Mouse (Mus musculus): ENCODE data around the gene Aoc3. TPM values are rescaled to one million over a fixed set of nuclear protein-coding genes. Genes with fewer than 3 reads are reported as not detected.

The Aoc3 gene
- 0.04 TPM in 1 of 2 replicates, not detected in the other for polyA plus RNA-seq (2014; fragmentation: Nextera tagmentation; extraction: Ambion mirVana)

GRCm38 (mm10) chr11:101330371-101330924 is at the start of gene Aoc3:
Aoc3 (plus strand) TSS chr11:101330605.
- Histone ChIP-seq H3K4me1 (ENCODE audit: control insufficient read depth, insufficient read depth, low read length) (0 out of 2 replicates have a peak, but pooled peaks cover 2% of the 10 kb centered on the region), H3K36me3 (replicated peaks; ENCODE audit: control insufficient read depth, insufficient read depth, low read depth, low read length) (peaks cover 4% of the 10 kb centered on the region), H3K9me3 (replicated peaks; ENCODE audit: control insufficient read depth, low read length) (no peaks in the 10 kb centered on the region), H3K9ac (replicated peaks; ENCODE audit: low read length) (no peak within 1 kb of the TSS), H3K27ac (replicated peaks; ENCODE audit: low read depth, low read length) (no peak within 1 kb of the TSS), H3K4me3 (ENCODE audit: low read depth, low read length) (no peak within 1 kb of the TSS), H3K27me3 (ENCODE audit: control insufficient read depth, insufficient read depth, low read length) (no peaks in the 10 kb centered on the region), H3K4me2 (ENCODE audit: low read depth, low read length) (no peak within 1 kb of the TSS)
- ATAC-seq (replicated peaks; ENCODE audit: insufficient number of reproducible peaks, low FRiP score, low TSS enrichment, low read depth) (no peak), DNase-seq (ENCODE audit: low spot score) (no peak)
- 74% methylated on average over 7 of the region's 7 CpGs for WGBS

DNA sequence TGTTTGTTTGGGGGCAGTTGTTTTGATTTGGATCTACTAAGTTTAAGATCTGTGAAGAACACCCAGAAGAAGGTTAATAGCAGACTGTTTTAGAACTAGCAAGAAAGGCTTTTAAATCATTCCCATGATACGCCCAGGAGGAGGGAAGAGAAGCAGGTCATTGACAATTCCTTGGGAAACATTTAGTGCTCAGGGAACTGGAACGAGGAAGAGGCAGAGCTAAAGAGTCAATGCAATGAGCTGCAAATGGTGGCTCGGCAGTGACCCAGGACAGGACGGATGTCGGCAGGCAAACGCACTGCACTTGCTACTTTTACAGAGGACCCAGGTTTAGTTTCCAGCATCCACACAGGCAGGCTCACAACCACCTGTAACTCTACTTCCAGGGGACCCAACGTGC is 49.6 kb upstream of the Aoc3 start:
- Histone ChIP-seq H3K36me3 (replicated peaks; ENCODE audit: control insufficient read depth, insufficient read depth, low read depth, low read length) (no peaks in the 10 kb centered on the region), H3K4me2 (ENCODE audit: low read depth, low read length) (no peak overlapping the region), H3K4me3 (ENCODE audit: low read depth, low read length) (no peak overlapping the region), H3K4me1 (ENCODE audit: control insufficient read depth, insufficient read depth, low read length) (peaks cover 4% of the 10 kb centered on the region; the same call in 1 of the 2 replicates), H3K27ac (replicated peaks; ENCODE audit: low read depth, low read length) (no peak overlapping the region), H3K9ac (replicated peaks; ENCODE audit: low read length) (no peak overlapping the region), H3K9me3 (replicated peaks; ENCODE audit: control insufficient read depth, low read length) (no peaks in the 10 kb centered on the region), H3K27me3 (ENCODE audit: control insufficient read depth, insufficient read depth, low read length) (no peaks in the 10 kb centered on the region)
- 46% methylated on average over 7 of the region's 7 CpGs for WGBS
- no peak for ATAC-seq (replicated peaks; ENCODE audit: insufficient number of reproducible peaks, low FRiP score, low TSS enrichment, low read depth)
- no peak for DNase-seq (ENCODE audit: low spot score)

GRCm38 (mm10) chr11:101282896-101283295 is 47.5 kb upstream of the Aoc3 start:
- no peaks in the 10 kb centered on the region for H3K9me3 ChIP-seq (replicated peaks; ENCODE audit: control insufficient read depth, low read length)
- ATAC-seq (replicated peaks; ENCODE audit: insufficient number of reproducible peaks, low FRiP score, low TSS enrichment, low read depth) (no peak), DNase-seq (ENCODE audit: low spot score) (no peak)
- no peak overlapping the region for H3K9ac ChIP-seq (replicated peaks; ENCODE audit: low read length)
- H3K4me3 ChIP-seq (ENCODE audit: low read depth, low read length) = no peak overlapping the region
- no peaks in the 10 kb centered on the region for H3K27me3 ChIP-seq (ENCODE audit: control insufficient read depth, insufficient read depth, low read length)
- 37% methylated on average over 5 of the region's 5 CpGs for WGBS
- H3K4me1 ChIP-seq (ENCODE audit: control insufficient read depth, insufficient read depth, low read length) = no peaks in the 10 kb centered on the region
- H3K4me2 ChIP-seq (ENCODE audit: low read depth, low read length) = no peak overlapping the region
- H3K27ac ChIP-seq (replicated peaks; ENCODE audit: low read depth, low read length) = no peak overlapping the region
- no peaks in the 10 kb centered on the region for H3K36me3 ChIP-seq (replicated peaks; ENCODE audit: control insufficient read depth, insufficient read depth, low read depth, low read length)

GRCm38 (mm10) chr11:101283805-101284204 is 46.6 kb upstream of the Aoc3 start:
- ATAC-seq (replicated peaks; ENCODE audit: insufficient number of reproducible peaks, low FRiP score, low TSS enrichment, low read depth) (no peak), DNase-seq (ENCODE audit: low spot score) (no peak)
- no peaks in the 10 kb centered on the region for H3K27me3 ChIP-seq (ENCODE audit: control insufficient read depth, insufficient read depth, low read length)
- H3K27ac ChIP-seq (replicated peaks; ENCODE audit: low read depth, low read length) = no peak overlapping the region
- WGBS = 66% methylated on average over 4 of the region's 4 CpGs
- H3K9ac ChIP-seq (replicated peaks; ENCODE audit: low read length) = no peak overlapping the region
- H3K4me2 ChIP-seq (ENCODE audit: low read depth, low read length) = no peak overlapping the region
- H3K9me3 ChIP-seq (replicated peaks; ENCODE audit: control insufficient read depth, low read length) = no peaks in the 10 kb centered on the region
- H3K4me1 ChIP-seq (ENCODE audit: control insufficient read depth, insufficient read depth, low read length) = no peaks in the 10 kb centered on the region
- H3K4me3 ChIP-seq (ENCODE audit: low read depth, low read length) = no peak overlapping the region
- H3K36me3 ChIP-seq (replicated peaks; ENCODE audit: control insufficient read depth, insufficient read depth, low read depth, low read length) = no peaks in the 10 kb centered on the region

DNA sequence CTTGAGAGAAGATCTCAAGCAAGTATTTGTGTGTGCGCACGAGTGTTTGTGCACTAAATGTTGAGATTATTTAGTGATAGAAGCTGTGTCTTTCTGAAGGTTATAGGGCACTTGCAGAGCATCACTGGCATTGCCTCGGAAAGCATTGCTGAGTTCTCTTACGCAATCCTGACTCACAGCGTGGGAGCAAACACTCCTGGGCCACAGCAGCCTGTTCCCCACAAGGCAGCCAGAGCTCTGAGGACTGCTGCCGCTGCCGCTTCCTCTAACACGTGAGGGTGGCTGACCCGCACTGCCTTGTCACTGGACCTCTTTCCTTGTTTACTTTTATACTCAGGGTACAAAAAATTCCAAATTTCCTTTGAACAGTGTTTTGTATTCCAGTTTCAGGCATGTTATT is 43.1 kb upstream of the Aoc3 start:
- no peak overlapping the region for H3K9ac ChIP-seq (replicated peaks; ENCODE audit: low read length)
- no peaks in the 10 kb centered on the region for H3K27me3 ChIP-seq (ENCODE audit: control insufficient read depth, insufficient read depth, low read length)
- no peak overlapping the region for H3K4me3 ChIP-seq (ENCODE audit: low read depth, low read length)
- no peaks in the 10 kb centered on the region for H3K9me3 ChIP-seq (replicated peaks; ENCODE audit: control insufficient read depth, low read length)
- no peak for DNase-seq (ENCODE audit: low spot score)
- no peak for ATAC-seq (replicated peaks; ENCODE audit: insufficient number of reproducible peaks, low FRiP score, low TSS enrichment, low read depth)
- H3K36me3 ChIP-seq (replicated peaks; ENCODE audit: control insufficient read depth, insufficient read depth, low read depth, low read length) = peaks cover 7% of the 10 kb centered on the region
- H3K4me1 ChIP-seq (ENCODE audit: control insufficient read depth, insufficient read depth, low read length) = no peaks in the 10 kb centered on the region
- WGBS = 91% methylated on average over 9 of the region's 9 CpGs
- no peak overlapping the region for H3K27ac ChIP-seq (replicated peaks; ENCODE audit: low read depth, low read length)
- H3K4me2 ChIP-seq (ENCODE audit: low read depth, low read length) = no peak overlapping the region

GRCm38 (mm10) chr11:101291231-101291630 is 39.2 kb upstream of the Aoc3 start:
- H3K27me3 ChIP-seq (ENCODE audit: control insufficient read depth, insufficient read depth, low read length) = no peaks in the 10 kb centered on the region
- no peak overlapping the region for H3K27ac ChIP-seq (replicated peaks; ENCODE audit: low read depth, low read length)
- WGBS = 95% methylated on average over 8 of the region's 8 CpGs
- H3K36me3 ChIP-seq (replicated peaks; ENCODE audit: control insufficient read depth, insufficient read depth, low read depth, low read length) = peaks cover 9% of the 10 kb centered on the region
- no peak overlapping the region for H3K4me2 ChIP-seq (ENCODE audit: low read depth, low read length)
- H3K4me3 ChIP-seq (ENCODE audit: low read depth, low read length) = no peak overlapping the region
- ATAC-seq (replicated peaks; ENCODE audit: insufficient number of reproducible peaks, low FRiP score, low TSS enrichment, low read depth) = no peak
- no peak overlapping the region for H3K9ac ChIP-seq (replicated peaks; ENCODE audit: low read length)
- no peaks in the 10 kb centered on the region for H3K9me3 ChIP-seq (replicated peaks; ENCODE audit: control insufficient read depth, low read length)
- DNase-seq (ENCODE audit: low spot score) = no peak
- no peaks in the 10 kb centered on the region for H3K4me1 ChIP-seq (ENCODE audit: control insufficient read depth, insufficient read depth, low read length)

DNA sequence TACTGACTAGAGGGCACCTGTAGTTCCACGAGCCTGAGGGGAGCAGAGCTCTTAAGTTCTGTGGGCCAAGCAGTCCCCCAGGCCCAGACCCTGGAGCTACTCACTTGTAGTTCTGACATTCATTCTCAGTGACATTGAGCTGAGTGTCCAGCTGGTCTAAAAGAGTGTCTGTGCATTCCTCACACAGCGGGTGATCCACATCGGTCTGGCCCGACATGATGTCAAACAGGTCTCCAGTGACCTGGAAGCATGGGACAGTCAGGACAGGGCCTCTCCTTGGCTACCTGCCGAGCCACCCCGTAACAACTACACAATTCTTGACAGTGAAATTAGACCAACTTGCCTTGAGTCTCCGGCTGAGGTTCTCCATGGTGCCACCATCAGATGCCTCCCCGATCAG is 35.2 kb upstream of the Aoc3 start:
- H3K4me3 ChIP-seq (ENCODE audit: low read depth, low read length) = no peak overlapping the region
- ATAC-seq (replicated peaks; ENCODE audit: insufficient number of reproducible peaks, low FRiP score, low TSS enrichment, low read depth) (no peak), DNase-seq (ENCODE audit: low spot score) (no peak)
- 89% methylated on average over 8 of the region's 8 CpGs for WGBS
- no peak overlapping the region for H3K4me2 ChIP-seq (ENCODE audit: low read depth, low read length)
- no peaks in the 10 kb centered on the region for H3K9me3 ChIP-seq (replicated peaks; ENCODE audit: control insufficient read depth, low read length)
- peaks cover 7% of the 10 kb centered on the region for H3K36me3 ChIP-seq (replicated peaks; ENCODE audit: control insufficient read depth, insufficient read depth, low read depth, low read length)
- no peaks in the 10 kb centered on the region for H3K27me3 ChIP-seq (ENCODE audit: control insufficient read depth, insufficient read depth, low read length)
- H3K9ac ChIP-seq (replicated peaks; ENCODE audit: low read length) = no peak overlapping the region
- no peaks in the 10 kb centered on the region for H3K4me1 ChIP-seq (ENCODE audit: control insufficient read depth, insufficient read depth, low read length)
- H3K27ac ChIP-seq (replicated peaks; ENCODE audit: low read depth, low read length) = no peak overlapping the region

GRCm38 (mm10) chr11:101300881-101301280 is 29.5 kb upstream of the Aoc3 start:
- ATAC-seq (replicated peaks; ENCODE audit: insufficient number of reproducible peaks, low FRiP score, low TSS enrichment, low read depth) (no peak), DNase-seq (ENCODE audit: low spot score) (no peak)
- H3K27me3 ChIP-seq (ENCODE audit: control insufficient read depth, insufficient read depth, low read length) = no peaks in the 10 kb centered on the region
- no peaks in the 10 kb centered on the region for H3K9me3 ChIP-seq (replicated peaks; ENCODE audit: control insufficient read depth, low read length)
- no peak overlapping the region for H3K4me3 ChIP-seq (ENCODE audit: low read depth, low read length)
- H3K36me3 ChIP-seq (replicated peaks; ENCODE audit: control insufficient read depth, insufficient read depth, low read depth, low read length) = no peaks in the 10 kb centered on the region
- H3K4me2 ChIP-seq (ENCODE audit: low read depth, low read length) = peak overlapping the region; percentile 91
- 62% methylated on average over 7 of the region's 7 CpGs for WGBS
- peaks cover 3% of the 10 kb centered on the region; the same call in 1 of the 2 replicates for H3K4me1 ChIP-seq (ENCODE audit: control insufficient read depth, insufficient read depth, low read length)
- no peak overlapping the region for H3K27ac ChIP-seq (replicated peaks; ENCODE audit: low read depth, low read length)
- no peak overlapping the region for H3K9ac ChIP-seq (replicated peaks; ENCODE audit: low read length)

Data from embryonic facial prominence, embryonic 11.5 days (tissue).